Mouse (Mus musculus): ENCODE results near the gene Haus6.
"Not testable (repeated sequence)": the region's sequence is repeated elsewhere in the genome, so short reads cannot be mapped to it uniquely, and the experiment has no call there.

DNA sequence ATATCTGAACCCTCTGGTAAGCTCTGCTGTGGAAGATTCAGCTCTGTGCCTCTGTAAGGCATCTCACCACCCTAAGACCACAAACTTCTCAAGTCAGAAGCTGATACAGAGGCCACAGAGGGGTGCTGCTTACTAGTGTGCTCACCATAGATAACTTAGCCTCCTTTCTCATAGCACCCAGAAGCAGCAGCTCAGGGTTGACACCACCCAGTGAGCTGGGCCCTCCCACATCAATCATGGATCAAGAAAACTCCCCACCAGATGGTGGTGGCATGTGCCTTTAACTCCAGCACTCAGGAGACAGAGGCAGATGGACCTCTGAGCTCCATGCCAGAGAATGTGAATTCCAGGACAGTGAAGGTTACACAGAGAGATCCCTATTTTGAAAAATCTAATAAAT, 23.0 kb upstream of the Haus6 start:
- not testable (repeated sequence) for TF ChIP-seq CTCF (conservative IDR thresholded peaks at IDR 0.05 in 1 of 2, IDR thresholded peaks at IDR 0.05 in 1 of 2; ENCODE audit: low read depth in 2 of 2, low read length in 2 of 2); PAX5 (IDR thresholded peaks at IDR 0.05; ENCODE audit: low read length); ZMIZ1 (IDR thresholded peaks at IDR 0.05; ENCODE audit: low read depth, low read length); POLR2A (IDR thresholded peaks at IDR 0.05; ENCODE audit: low read depth, low read length); EP300 (IDR thresholded peaks at IDR 0.05; ENCODE audit: low read length); CHD1 (IDR thresholded peaks at IDR 0.05; ENCODE audit: low read depth, low read length); SMC3 (IDR thresholded peaks at IDR 0.05; ENCODE audit: low read depth, low read length); MAX (IDR thresholded peaks at IDR 0.05; ENCODE audit: low read length); KAT2A (IDR thresholded peaks at IDR 0.05; ENCODE audit: insufficient replicate concordance, low read length); POLR2AphosphoS2 (IDR thresholded peaks at IDR 0.05; ENCODE audit: low read depth, low read length)

All from CH12.LX (cell line).